In the genomic region with DNA sequence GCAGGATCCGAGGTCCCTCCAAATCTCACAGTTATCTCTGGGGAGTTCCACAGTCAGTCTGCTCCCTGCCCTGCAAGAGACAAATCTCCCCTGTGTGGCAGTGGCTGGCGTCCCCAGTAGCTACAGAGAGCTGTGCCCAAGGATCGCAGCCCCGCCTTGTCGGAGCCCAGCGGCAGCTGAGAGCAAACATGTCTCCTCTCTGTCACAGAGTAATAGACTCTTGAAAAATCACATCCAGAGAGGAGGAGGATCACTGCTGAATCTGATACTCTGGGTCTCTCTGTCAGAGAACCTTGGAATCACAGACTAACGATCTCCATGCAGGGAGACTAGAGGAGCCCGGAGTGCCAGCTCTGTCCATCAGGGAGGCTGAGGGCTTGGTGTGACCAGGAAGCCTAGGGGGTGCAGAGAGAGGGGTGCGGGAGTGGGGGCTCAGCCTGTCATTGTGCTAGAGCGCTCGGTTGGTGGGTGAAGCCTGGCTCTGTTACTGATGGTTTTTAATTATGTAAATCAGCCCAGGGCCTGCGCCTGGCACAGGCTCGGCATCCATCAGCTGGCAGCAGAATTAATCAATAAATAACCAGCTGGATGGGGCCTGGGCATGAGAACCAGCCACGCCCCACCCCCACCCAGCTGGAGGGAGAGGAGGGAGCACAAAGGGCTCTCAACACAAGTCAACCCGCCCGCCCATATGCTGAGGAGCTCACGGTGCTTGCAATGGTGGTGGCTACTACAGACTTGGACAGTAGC, we compare ENCODE assay signal across 10 mouse cellular contexts. TPM values are rescaled to one million over a fixed set of nuclear protein-coding genes. Genes with fewer than 3 reads are reported as not detected.
DNase-seq lines count a peak whose midpoint lies in the region; ATAC-seq and TF ChIP-seq lines count a peak whose summit lies in the region.
"Had no signal": no experiment of that assay in that cellular context is flagged by ENCODE, and none has a peak within 500 bp of the region (broad histone marks: within the 10 kb centered on the region; RNA-seq: fewer than 3 reads in every experiment).

No protein-coding gene starts in this region.

- H3K27me3 ChIP-seq in hindbrain, postnatal 0 days (ENCODE audit: insufficient read depth, low read length) = no peaks in the 10 kb centered on the region
- no peaks in the 10 kb centered on the region for H3K27me3 ChIP-seq in stomach, embryonic 16.5 days (ENCODE audit: control insufficient read depth, insufficient read depth, low read length)

- H3K36me3 ChIP-seq in hindbrain, postnatal 0 days (ENCODE audit: insufficient read depth, low read length) = no peaks in the 10 kb centered on the region
- H3K36me3 ChIP-seq in stomach, embryonic 16.5 days (ENCODE audit: control insufficient read depth, insufficient read depth, low read length) = no peaks in the 10 kb centered on the region

- no peak overlapping the region for H3K4me3 ChIP-seq in hindbrain, postnatal 0 days (ENCODE audit: low read length)
- H3K4me3 ChIP-seq in stomach, embryonic 16.5 days (replicated peaks; ENCODE audit: low read length) = no peak overlapping the region
- H3K4me3 ChIP-seq: myocyte had no signal

- ATAC-seq in hindbrain, postnatal 0 days = peak; percentile 85
- peak; percentile 33; the same call in 1 of the 2 replicates for ATAC-seq in stomach, embryonic 16.5 days (ENCODE audit: insufficient read depth, low FRiP score)

- H3K9ac ChIP-seq in hindbrain, postnatal 0 days (replicated peaks; ENCODE audit: low read length) = 0 out of 2 replicates have a peak overlapping the region, but pooled peaks have one; percentile 0
- no peak overlapping the region for H3K9ac ChIP-seq in stomach, embryonic 16.5 days (ENCODE audit: low read length)
- H3K9ac ChIP-seq: liver, embryonic 14.5 days had no signal

- peak; percentile 78 for DNase-seq in retina, postnatal 1 day
- DNase-seq in retina, embryonic 14.5 days (ENCODE audit: low spot score) = no peak
- DNase-seq in hindbrain, postnatal 0 days (ENCODE audit: low spot score) = peak; percentile 81
- DNase-seq in layer of hippocampus, postnatal 10 days (ENCODE audit: low spot score in 2 of 2) = peak; percentile 63 to 68
- no peak for DNase-seq in T-cell, adult 2 months (ENCODE audit: low spot score)
- no peak for DNase-seq in right cerebral cortex, postnatal 36 days (ENCODE audit: low spot score in 2 of 2)
- no peak for DNase-seq in adrenal gland, adult 18-20 months (ENCODE audit: low spot score in 2 of 2)

- no peak overlapping the region; the same call in 1 of the 2 replicates for H3K4me2 ChIP-seq in hindbrain, postnatal 0 days (ENCODE audit: low read depth, low read length)
- H3K4me2 ChIP-seq in stomach, embryonic 16.5 days (ENCODE audit: low read depth, low read length) = no peak overlapping the region

- 10% methylated on average over 17 of the region's 17 CpGs for WGBS in hindbrain, postnatal 0 days
- 22% methylated on average over 17 of the region's 17 CpGs for WGBS in stomach, embryonic 16.5 days

- H3K27ac ChIP-seq in hindbrain, postnatal 0 days = peak overlapping the region; percentile 83
- H3K27ac ChIP-seq in stomach, embryonic 16.5 days (ENCODE audit: low read length) = no peak overlapping the region
- H3K27ac ChIP-seq: liver, embryonic 14.5 days had no signal

- H3K4me1 ChIP-seq in hindbrain, postnatal 0 days (ENCODE audit: insufficient read depth, low read length) = peaks cover 7% of the 10 kb centered on the region; the same call in 1 of the 2 replicates
- peaks cover 8% of the 10 kb centered on the region; the same call in 1 of the 2 replicates for H3K4me1 ChIP-seq in stomach, embryonic 16.5 days (ENCODE audit: control insufficient read depth, insufficient read depth, low read length)

- H3K9me3 ChIP-seq in hindbrain, postnatal 0 days (ENCODE audit: low read length) = no peaks in the 10 kb centered on the region
- H3K9me3 ChIP-seq in stomach, embryonic 16.5 days (replicated peaks; ENCODE audit: control insufficient read depth, low read length) = no peaks in the 10 kb centered on the region

- TF ChIP-seq CTCF in hindbrain, postnatal 0 days (IDR thresholded peaks at IDR 0.05; ENCODE audit: low read depth) = no peak

RNA-seq across cellular contexts. Expression of a gene that starts 17.0 kb away (rescaled TPM):
- total RNA-seq in hindbrain, postnatal 0 days (2014; rRNA removed) = 40.9 and 43.1 TPM in 2 replicates
- polyA plus RNA-seq in hindbrain, postnatal 0 days (2015; fragmentation: Nextera tagmentation; extraction: Ambion mirVana) = 8.4 and 9.1 TPM in 2 replicates
- total RNA-seq in layer of hippocampus, postnatal 10 days (2021) = 100 to 1,000 TPM; 127 to 138 TPM
- polyA plus RNA-seq in stomach, embryonic 16.5 days (2015; fragmentation: Nextera tagmentation; extraction: Ambion mirVana) = 0.07 and 0.17 TPM in 2 replicates
- total RNA-seq in adrenal gland, adult 18-20 months (2021) = 1 to 10 TPM; 1.8 to 3.4 TPM
- polyA plus RNA-seq: liver, embryonic 14.5 days had no signal

RNA-seq across cellular contexts. Expression of a gene that starts 37.7 kb away (rescaled TPM):
- 12.7 and 15.2 TPM in 2 replicates for total RNA-seq in hindbrain, postnatal 0 days (2014; rRNA removed)
- polyA plus RNA-seq in hindbrain, postnatal 0 days (2015; fragmentation: Nextera tagmentation; extraction: Ambion mirVana) = 16.6 and 17.9 TPM in 2 replicates
- 10 to 100 TPM in 1 of 2 experiments, 1 to 10 TPM in 1; 9.2 to 10.4 TPM for total RNA-seq in layer of hippocampus, postnatal 10 days (2021)
- 18.5 and 18.7 TPM in 2 replicates for polyA plus RNA-seq in stomach, embryonic 16.5 days (2015; fragmentation: Nextera tagmentation; extraction: Ambion mirVana)
- 10 to 100 TPM; 11.8 to 21.4 TPM for total RNA-seq in adrenal gland, adult 18-20 months (2021)

Comparison
In these comparisons a context has a peak if more than half of its experiments do, and no peak if none do; other contexts are left out.
1. DNase-seq: peak in retina, postnatal 1 day (single experiment), hindbrain, postnatal 0 days (single experiment) and layer of hippocampus, postnatal 10 days (2 of 2); none in retina, embryonic 14.5 days (single experiment), T-cell, adult 2 months (single experiment), right cerebral cortex, postnatal 36 days (0 of 2) and adrenal gland, adult 18-20 months (0 of 2).